Mouse (Mus musculus) small intestine, adult 2 months (tissue): ENCODE results near the gene Ccdc88c.

Source experiments
- CTCF ChIP-seq: fragments of 200-500 bp; IDR thresholded peaks from 2 replicates; pipeline ENCODE4 v1.5.1; 2012; ENCODE audit warnings: low read depth, mild to moderate bottlenecking, control low read depth, inconsistent platforms, low read length, moderate library complexity, mixed read lengths; ENCODE audit not compliant: insufficient replicate concordance, insufficient read length; ENCODE audit errors: extremely low read depth
- POLR2A ChIP-seq: fragments of 200-500 bp; IDR thresholded peaks from 2 replicates; pipeline ENCODE4 v1.6.1; 2012; ENCODE audit warnings: low read depth, mild to moderate bottlenecking, control low read depth, inconsistent platforms, low read length, moderate library complexity

- no peak for TF ChIP-seq CTCF
- no peak for TF ChIP-seq POLR2A
Observed at GRCm38 (mm10) chr12:100871841-100872240, 157.0 kb downstream of the Ccdc88c start.
